Comparison of ENCODE assay signal across 8 mouse cellular contexts in the genomic region with DNA sequence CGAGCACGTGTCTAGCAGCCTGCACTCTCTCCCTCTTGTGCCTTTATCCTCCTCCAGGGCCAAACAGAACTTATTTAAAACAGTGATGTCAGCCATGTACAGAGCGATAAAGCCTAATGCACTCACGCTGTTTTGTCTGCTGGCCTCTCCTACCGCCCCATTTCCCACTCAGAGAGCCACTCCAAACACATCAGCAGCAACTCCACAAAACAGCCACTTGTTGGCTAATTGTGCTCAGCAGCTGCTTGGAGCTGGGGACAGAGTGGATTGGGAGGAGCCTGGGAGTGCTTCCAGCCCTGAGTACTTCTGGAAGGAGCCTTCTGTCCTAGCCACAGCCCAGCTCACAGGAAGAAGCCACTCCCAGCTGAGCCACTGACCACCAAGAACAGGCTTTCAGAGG. TPM values are rescaled to one million over a fixed set of nuclear protein-coding genes. Genes with fewer than 3 reads are reported as not detected.
DNase-seq lines count a peak whose midpoint lies in the region.
"Had no signal": no experiment of that assay in that cellular context is flagged by ENCODE, and none has a peak within 500 bp of the region (broad histone marks: within the 10 kb centered on the region; RNA-seq: fewer than 3 reads in every experiment).

No protein-coding gene starts in this region.

- H3K36me3 ChIP-seq in heart, embryonic 10.5 days = no peaks in the 10 kb centered on the region
- H3K36me3 ChIP-seq: embryonic facial prominence, embryonic 12.5 days had no signal

- DNase-seq in 3T3-L1 (ENCODE audit: low read depth, low spot score) (peak; percentile 65), adipocyte (ENCODE audit: low spot score) (peak; percentile 65)
- DNase-seq in heart, embryonic 10.5 days (ENCODE audit: low spot score) = no peak
- peak; percentile 77 for DNase-seq in lung, postnatal 14 days
- no peak for DNase-seq in thymus, postnatal 14 days
- DNase-seq in frontal cortex, postnatal 14 days (ENCODE audit: low spot score in 2 of 2) = no peak
- DNase-seq in frontal cortex, postnatal 10 days (ENCODE audit: low spot score in 2 of 2) = no peak

- H3K4me1 ChIP-seq in heart, embryonic 10.5 days = peaks cover 17% of the 10 kb centered on the region
- H3K4me1 ChIP-seq: embryonic facial prominence, embryonic 12.5 days had no signal

- no peak overlapping the region for H3K4me3 ChIP-seq in heart, embryonic 10.5 days
- H3K4me3 ChIP-seq: embryonic facial prominence, embryonic 12.5 days had no signal

- peak overlapping the region; percentile 45 for H3K27ac ChIP-seq in heart, embryonic 10.5 days
- H3K27ac ChIP-seq: embryonic facial prominence, embryonic 12.5 days had no signal

- 36% methylated on average over 4 of the region's 5 CpGs for WGBS in heart, embryonic 10.5 days

- no peaks in the 10 kb centered on the region for H3K9me3 ChIP-seq in heart, embryonic 10.5 days

- no peaks in the 10 kb centered on the region; the same call in 1 of the 2 replicates for H3K27me3 ChIP-seq in heart, embryonic 10.5 days (ENCODE audit: insufficient read depth, poor library complexity, severe bottlenecking)
- H3K27me3 ChIP-seq: embryonic facial prominence, embryonic 12.5 days had no signal

RNA-seq across cellular contexts. Expression of a gene that starts 35.4 kb away (rescaled TPM):
- 58.3 and 72.2 TPM in 2 replicates for polyA plus RNA-seq in heart, embryonic 10.5 days (2016; fragmentation: Nextera tagmentation; extraction: Ambion mirVana)

Comparison
In these comparisons a context has a peak if more than half of its experiments do, and no peak if none do; other contexts are left out.
1. DNase-seq: peak in 3T3-L1 (single experiment), adipocyte (single experiment) and lung, postnatal 14 days (single experiment); none in heart, embryonic 10.5 days (single experiment), thymus, postnatal 14 days (single experiment), frontal cortex, postnatal 14 days (0 of 2) and frontal cortex, postnatal 10 days (0 of 2).